Mouse (Mus musculus) myocyte (in vitro differentiated cells): ENCODE results near the gene Ralgapa2. TPM values are rescaled to one million over a fixed set of nuclear protein-coding genes. Genes with fewer than 3 reads are reported as not detected.

Source experiments
- H3K27me3 ChIP-seq: one replicate; pipeline ENCODE4 v1.6.1; 2011; ENCODE audit not compliant: control insufficient read depth, insufficient read depth, insufficient read length
- H3K36me3 ChIP-seq: one replicate; pipeline ENCODE4 v1.6.1; 2011; ENCODE audit not compliant: control insufficient read depth, insufficient read depth
- H3K4me2 ChIP-seq: one replicate; pipeline ENCODE4 v1.6.1; 2011; ENCODE audit warnings: low read depth, control low read depth
- H3K4me3 ChIP-seq: one replicate; pipeline ENCODE4 v1.5.1; 2011; ENCODE audit warnings: mild to moderate bottlenecking, control low read depth, moderate library complexity
- H3K79me2 ChIP-seq: one replicate; pipeline ENCODE4 v1.6.1; 2011; ENCODE audit not compliant: control insufficient read depth, insufficient read depth
- H3ac ChIP-seq: one replicate; pipeline ENCODE4 v1.6.1; 2011; ENCODE audit not compliant: control insufficient read depth, insufficient read length
- CEBPB ChIP-seq: IDR thresholded peaks from 2 replicates; pipeline ENCODE4 v1.6.1; 2011; ENCODE audit warnings: mild to moderate bottlenecking, moderate library complexity; ENCODE audit not compliant: poor library complexity, insufficient read depth, severe bottlenecking
- E2F4 ChIP-seq: IDR thresholded peaks from one replicate; pipeline ENCODE4 v1.6.1; 2011; ENCODE audit warnings: mild to moderate bottlenecking, control low read depth, moderate library complexity; ENCODE audit not compliant: insufficient read depth
- MAX ChIP-seq: IDR thresholded peaks from one replicate; pipeline ENCODE4 v1.6.1; 2011; ENCODE audit warnings: low read depth, mild to moderate bottlenecking, control low read depth
- MYOD1 ChIP-seq, 3 experiments: IDR thresholded peaks; one replicate each; pipeline ENCODE4 v1.6.1; 2011; ENCODE audit warnings: control low read depth in 2 of 3, low read depth in 2 of 3, mild to moderate bottlenecking in 2 of 3, moderate library complexity in 1 of 3; ENCODE audit not compliant: insufficient read length in 2 of 3, control insufficient read depth in 1 of 3
- MYOG ChIP-seq, 3 experiments: IDR thresholded peaks; one replicate each; pipeline ENCODE4 v1.6.1; 2011; ENCODE audit warnings: control low read depth in 2 of 3, low read depth in 2 of 3, mild to moderate bottlenecking in 2 of 3; ENCODE audit not compliant: insufficient read length in 2 of 3, control insufficient read depth in 1 of 3, insufficient read depth in 1 of 3
- POLR2A ChIP-seq: IDR thresholded peaks from one replicate; pipeline ENCODE4 v1.6.1; 2011; ENCODE audit warnings: low read depth, mild to moderate bottlenecking, control low read depth, moderate library complexity; ENCODE audit not compliant: insufficient read length
- POLR2AphosphoS2 ChIP-seq: IDR thresholded peaks from one replicate; pipeline ENCODE4 v1.6.1; 2011; ENCODE audit warnings: low read depth, control low read depth; ENCODE audit not compliant: insufficient read length
- REST ChIP-seq: IDR thresholded peaks from one replicate; pipeline ENCODE4 v1.6.1; 2011; ENCODE audit warnings: mild to moderate bottlenecking, control low read depth, moderate library complexity; ENCODE audit not compliant: insufficient read depth, insufficient read length
- SRF ChIP-seq: IDR thresholded peaks from one replicate; pipeline ENCODE4 v1.6.1; 2011; ENCODE audit warnings: low read depth; ENCODE audit not compliant: control insufficient read depth, insufficient read length
- TCF12 ChIP-seq: IDR thresholded peaks from one replicate; pipeline ENCODE4 v1.6.1; 2011; ENCODE audit warnings: mild to moderate bottlenecking, control low read depth; ENCODE audit not compliant: poor library complexity, insufficient read depth, severe bottlenecking
- TCF3 ChIP-seq: IDR thresholded peaks from one replicate; pipeline ENCODE4 v1.6.1; 2011; ENCODE audit warnings: low read depth, control low read depth; ENCODE audit not compliant: insufficient read length
- USF1 ChIP-seq: IDR thresholded peaks from one replicate; pipeline ENCODE4 v1.6.1; 2011; ENCODE audit warnings: low read depth, mild to moderate bottlenecking, control low read depth, moderate library complexity
- polyA plus RNA-seq: library from polyadenylated mRNA; unstranded; fragments of >200 nt; fragmentation: generic; extraction: Trizol; gene quantifications from one replicate; pipeline ENCODE4 v1.2.1, GENCODE M21; 2012; ENCODE audit warnings: missing spikeins

Gene Ralgapa2
- polyA plus RNA-seq, 1 experiment = 1.8 TPM

DNA sequence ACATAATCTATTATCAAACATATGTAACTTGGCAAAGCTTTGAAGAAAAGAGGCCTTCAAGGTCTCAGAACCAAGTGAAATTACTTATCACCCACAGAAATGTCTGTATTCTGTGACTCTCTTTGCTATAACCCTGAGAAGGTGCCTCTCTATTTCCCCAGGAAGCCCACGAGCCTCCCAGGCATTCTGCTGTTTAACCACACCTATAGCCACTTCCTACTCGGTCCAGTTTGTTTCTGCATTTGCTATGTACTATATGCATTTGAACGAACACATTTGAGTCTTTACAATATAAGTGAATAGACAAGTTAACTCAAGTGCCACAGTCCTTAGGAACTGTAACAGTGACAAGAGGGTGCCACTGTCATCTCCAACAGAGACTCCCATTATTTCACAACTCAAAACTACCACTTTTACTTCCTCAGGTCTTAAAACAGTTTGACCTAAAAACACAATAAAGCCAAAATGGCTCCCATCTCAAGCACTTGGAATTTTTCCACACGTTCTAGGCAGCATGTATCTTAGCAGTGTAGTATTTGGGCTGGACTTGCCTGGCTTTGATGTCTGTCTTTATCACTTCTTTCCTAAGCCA lies 88.3 kb downstream of the Ralgapa2 start:
- Histone ChIP-seq H3ac (no peak overlapping the region), H3K27me3 (no peaks in the 10 kb centered on the region), H3K36me3 (no peaks in the 10 kb centered on the region), H3K79me2 (no peaks in the 10 kb centered on the region), H3K4me2 (no peak overlapping the region), H3K4me3 (no peak overlapping the region)
- TF ChIP-seq REST (no peak), MYOG (IDR thresholded peaks at IDR 0.05; ENCODE audit: control insufficient read depth in 1 of 3, insufficient read depth in 1 of 3, insufficient read length in 2 of 3, low read depth in 2 of 3) (no peak), POLR2AphosphoS2 (no peak), E2F4 (no peak)

DNA sequence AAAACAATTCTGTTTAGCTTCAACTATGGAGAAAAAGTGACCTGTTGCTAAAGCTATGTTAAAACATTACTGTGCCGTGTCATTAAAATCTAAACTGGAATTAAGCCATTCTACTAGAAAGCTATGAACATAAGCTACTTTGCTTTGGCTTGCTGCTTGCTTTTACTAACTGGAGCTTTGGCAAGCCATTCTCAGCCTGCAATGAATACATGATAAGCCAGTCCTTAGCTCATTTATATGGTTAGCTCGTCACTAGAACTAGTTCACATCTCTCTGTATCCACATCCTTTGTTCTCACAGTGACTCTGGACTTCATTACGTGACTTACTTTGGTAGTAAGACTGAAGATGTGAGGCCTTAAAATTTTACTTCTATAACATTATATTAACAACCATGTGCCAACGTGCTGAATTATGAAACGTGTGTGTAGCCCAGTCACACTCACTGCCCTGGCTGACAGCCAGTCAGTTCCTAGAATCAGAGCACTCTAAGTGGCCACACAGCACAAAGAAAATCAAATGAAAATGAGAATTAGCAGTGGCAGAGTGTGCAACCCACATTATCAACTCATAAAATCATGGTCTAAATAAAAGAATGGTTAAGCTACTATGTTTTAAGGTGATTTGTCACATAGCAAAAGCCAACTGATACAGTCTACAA lies 89.0 kb downstream of the Ralgapa2 start:
- no peaks in the 10 kb centered on the region for H3K79me2 ChIP-seq
- no peaks in the 10 kb centered on the region for H3K27me3 ChIP-seq
- no peak overlapping the region for H3K4me3 ChIP-seq
- no peaks in the 10 kb centered on the region for H3K36me3 ChIP-seq
- H3ac ChIP-seq = no peak overlapping the region
- no peak for TF ChIP-seq MAX
- TF ChIP-seq TCF12 = no peak
- no peak for TF ChIP-seq MYOD1 (IDR thresholded peaks at IDR 0.05; ENCODE audit: control insufficient read depth in 1 of 3, insufficient read length in 2 of 3, low read depth in 2 of 3)
- no peak for TF ChIP-seq POLR2A
- no peak for TF ChIP-seq MYOG (IDR thresholded peaks at IDR 0.05; ENCODE audit: control insufficient read depth in 1 of 3, insufficient read depth in 1 of 3, insufficient read length in 2 of 3, low read depth in 2 of 3)
- TF ChIP-seq POLR2AphosphoS2 = no peak
- H3K4me2 ChIP-seq = no peak overlapping the region

DNA sequence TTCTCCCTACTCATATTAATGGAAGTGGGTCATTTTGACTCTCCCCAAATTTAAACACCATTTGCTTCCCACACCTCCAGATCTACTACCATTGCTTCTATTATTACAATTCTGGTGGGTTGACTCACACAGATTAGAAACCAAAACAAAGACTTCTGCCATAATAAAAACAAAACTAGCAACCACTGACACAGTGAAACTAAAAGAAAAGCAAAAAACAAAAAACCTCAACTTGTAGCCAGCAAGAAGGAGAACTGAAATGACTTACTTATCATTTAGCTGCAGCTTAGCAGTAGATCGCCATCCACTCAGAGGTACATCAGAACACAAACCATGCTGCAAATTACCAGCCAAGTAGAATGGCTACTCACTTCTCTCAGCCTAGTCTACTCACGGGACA lies 95.9 kb downstream of the Ralgapa2 start:
- TF ChIP-seq MYOD1 (IDR thresholded peaks at IDR 0.05; ENCODE audit: control insufficient read depth in 1 of 3, insufficient read length in 2 of 3, low read depth in 2 of 3) (no peak), TCF12 (no peak), POLR2AphosphoS2 (no peak), TCF3 (no peak), CEBPB (no peak), SRF (no peak), REST (no peak), MYOG (IDR thresholded peaks at IDR 0.05; ENCODE audit: control insufficient read depth in 1 of 3, insufficient read depth in 1 of 3, insufficient read length in 2 of 3, low read depth in 2 of 3) (no peak), POLR2A (no peak), USF1 (no peak), MAX (no peak), E2F4 (no peak)
- H3K4me3 ChIP-seq = no peak overlapping the region
- H3K79me2 ChIP-seq = no peaks in the 10 kb centered on the region
- no peaks in the 10 kb centered on the region for H3K36me3 ChIP-seq
- no peaks in the 10 kb centered on the region for H3K27me3 ChIP-seq
- H3K4me2 ChIP-seq = no peak overlapping the region
- H3ac ChIP-seq = no peak overlapping the region

DNA sequence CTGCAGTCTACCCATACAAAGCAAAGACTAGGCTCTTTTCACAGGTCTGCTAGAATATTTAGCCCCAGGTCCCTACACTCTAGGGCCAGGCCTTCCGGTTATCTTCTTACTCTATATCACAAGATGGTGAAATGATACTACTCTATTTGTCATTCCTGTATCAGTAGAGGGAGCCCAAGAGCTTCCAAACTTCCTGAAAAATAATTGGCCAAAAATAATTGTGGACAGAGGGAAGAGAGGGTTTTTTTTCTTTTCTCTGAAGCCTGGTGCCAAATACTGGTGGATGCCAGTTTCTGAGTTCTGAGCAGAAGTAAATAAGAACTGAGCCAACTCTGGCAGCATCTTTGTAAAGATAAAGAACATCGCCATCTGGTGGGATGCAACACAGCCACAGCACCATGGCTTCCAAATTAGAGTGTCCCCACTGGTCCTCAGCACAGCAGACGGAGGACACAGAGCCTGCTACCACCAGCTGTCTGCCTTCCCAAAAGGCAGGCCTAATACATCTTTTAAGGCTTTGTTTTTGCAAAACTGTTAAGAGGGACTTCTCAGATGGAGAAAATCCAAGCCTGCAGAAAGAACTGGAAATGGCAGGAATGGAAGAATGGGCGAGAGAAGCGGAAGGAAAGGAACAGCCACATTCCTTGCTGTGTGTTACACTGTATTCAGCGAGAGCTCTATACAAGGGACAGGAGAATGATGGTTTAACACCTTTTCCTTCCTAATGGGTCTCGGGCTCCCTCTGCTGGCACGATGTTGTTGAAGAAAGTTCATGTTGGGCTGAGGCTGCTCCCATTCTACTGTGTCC lies 97.5 kb downstream of the Ralgapa2 start:
- no peak overlapping the region for H3K4me2 ChIP-seq

More for the DNA sequence above, 97.5 kb downstream of the Ralgapa2 start:
- Histone ChIP-seq H3K27me3 (no peaks in the 10 kb centered on the region), H3K36me3 (no peaks in the 10 kb centered on the region), H3ac (no peak overlapping the region), H3K79me2 (no peaks in the 10 kb centered on the region), H3K4me3 (no peak overlapping the region)
- no peak for TF ChIP-seq CEBPB
- no peak for TF ChIP-seq TCF12
- TF ChIP-seq SRF = no peak
- TF ChIP-seq POLR2A = no peak
- no peak for TF ChIP-seq TCF3
- no peak for TF ChIP-seq MYOD1 (IDR thresholded peaks at IDR 0.05; ENCODE audit: control insufficient read depth in 1 of 3, insufficient read length in 2 of 3, low read depth in 2 of 3)
- TF ChIP-seq REST = no peak
- no peak for TF ChIP-seq MAX
- TF ChIP-seq POLR2AphosphoS2 = no peak
- no peak for TF ChIP-seq MYOG (IDR thresholded peaks at IDR 0.05; ENCODE audit: control insufficient read depth in 1 of 3, insufficient read depth in 1 of 3, insufficient read length in 2 of 3, low read depth in 2 of 3)
- TF ChIP-seq USF1 = no peak
- no peak for TF ChIP-seq E2F4
